Mouse (Mus musculus): Measurements from ENCODE around the gene Glb1. TPM values are rescaled to one million over a fixed set of nuclear protein-coding genes. Genes with fewer than 3 reads are reported as not detected.

The Glb1 gene
- total and polyA plus RNA-seq, 2 experiments from 2014 or later = 32.1 to 38.0 TPM

- peaks cover 13% of the 10 kb centered on the region for H3K36me3 ChIP-seq (ENCODE audit: insufficient read depth, low read length)
- DNase-seq (ENCODE audit: low spot score) = no peak
- H3K27ac ChIP-seq (ENCODE audit: low read depth, low read length) = no peak overlapping the region
- TF ChIP-seq CTCF (IDR thresholded peaks at IDR 0.05) = no peak
- H3K4me2 ChIP-seq (ENCODE audit: low read depth, low read length, poor library complexity, severe bottlenecking) = no peak overlapping the region
- no peak for ATAC-seq (ENCODE audit: low FRiP score)
- H3K4me1 ChIP-seq (ENCODE audit: insufficient read depth, low read length) = no peaks in the 10 kb centered on the region
- H3K9ac ChIP-seq (replicated peaks; ENCODE audit: low read length, poor library complexity, severe bottlenecking) = no peak overlapping the region
- 92% methylated on average over 12 of the region's 12 CpGs for WGBS
- no peaks in the 10 kb centered on the region for H3K27me3 ChIP-seq (ENCODE audit: insufficient read depth, low read length)
- no peaks in the 10 kb centered on the region for H3K9me3 ChIP-seq (ENCODE audit: low read length)
- H3K4me3 ChIP-seq (ENCODE audit: low read depth, low read length) = no peak overlapping the region
These were observed 13.0 kb downstream of the Glb1 start for GRCm38 (mm10) chr9:114413866-114414265.

GRCm38 (mm10) chr9:114415701-114416100 lies 14.8 kb downstream of the Glb1 start:
- ATAC-seq (ENCODE audit: low FRiP score) = no peak
- H3K36me3 ChIP-seq (ENCODE audit: insufficient read depth, low read length) = no peaks in the 10 kb centered on the region
- H3K9me3 ChIP-seq (ENCODE audit: low read length) = no peaks in the 10 kb centered on the region
- peak; percentile 90 for TF ChIP-seq CTCF (IDR thresholded peaks at IDR 0.05)
- no peak overlapping the region for H3K27ac ChIP-seq (ENCODE audit: low read depth, low read length)
- no peak overlapping the region for H3K4me2 ChIP-seq (ENCODE audit: low read depth, low read length, poor library complexity, severe bottlenecking)
- no peak overlapping the region for H3K4me3 ChIP-seq (ENCODE audit: low read depth, low read length)
- no peaks in the 10 kb centered on the region for H3K4me1 ChIP-seq (ENCODE audit: insufficient read depth, low read length)
- no peaks in the 10 kb centered on the region for H3K27me3 ChIP-seq (ENCODE audit: insufficient read depth, low read length)
- H3K9ac ChIP-seq (replicated peaks; ENCODE audit: low read length, poor library complexity, severe bottlenecking) = no peak overlapping the region
- peak; percentile 72 for DNase-seq (ENCODE audit: low spot score)
- 24% methylated on average over 11 of the region's 11 CpGs for WGBS

- no peak overlapping the region for H3K27ac ChIP-seq (ENCODE audit: low read depth, low read length)
- no peaks in the 10 kb centered on the region for H3K9me3 ChIP-seq (ENCODE audit: low read length)
- TF ChIP-seq CTCF (IDR thresholded peaks at IDR 0.05) = no peak
- H3K4me1 ChIP-seq (ENCODE audit: insufficient read depth, low read length) = no peaks in the 10 kb centered on the region
- H3K4me2 ChIP-seq (ENCODE audit: low read depth, low read length, poor library complexity, severe bottlenecking) = no peak overlapping the region
- WGBS = 96% methylated on average over 21 of the region's 21 CpGs
- ATAC-seq (ENCODE audit: low FRiP score) (no peak), DNase-seq (ENCODE audit: low spot score) (no peak)
- H3K4me3 ChIP-seq (ENCODE audit: low read depth, low read length) = no peak overlapping the region
- no peaks in the 10 kb centered on the region for H3K36me3 ChIP-seq (ENCODE audit: insufficient read depth, low read length)
- H3K9ac ChIP-seq (replicated peaks; ENCODE audit: low read length, poor library complexity, severe bottlenecking) = no peak overlapping the region
- H3K27me3 ChIP-seq (ENCODE audit: insufficient read depth, low read length) = no peaks in the 10 kb centered on the region
These were observed 16.0 kb downstream of the Glb1 start for GRCm38 (mm10) chr9:114416646-114417517.

GRCm38 (mm10) chr9:114418187-114418586 lies 17.3 kb downstream of the Glb1 start:
- Histone ChIP-seq H3K9me3 (ENCODE audit: low read length) (no peaks in the 10 kb centered on the region), H3K4me2 (ENCODE audit: low read depth, low read length, poor library complexity, severe bottlenecking) (no peak overlapping the region), H3K27me3 (ENCODE audit: insufficient read depth, low read length) (no peaks in the 10 kb centered on the region), H3K27ac (ENCODE audit: low read depth, low read length) (no peak overlapping the region), H3K4me3 (ENCODE audit: low read depth, low read length) (no peak overlapping the region), H3K4me1 (ENCODE audit: insufficient read depth, low read length) (no peaks in the 10 kb centered on the region), H3K36me3 (ENCODE audit: insufficient read depth, low read length) (0 out of 2 replicates have a peak, but pooled peaks cover 4% of the 10 kb centered on the region), H3K9ac (replicated peaks; ENCODE audit: low read length, poor library complexity, severe bottlenecking) (no peak overlapping the region)
- WGBS = 87% methylated on average over 7 of the region's 7 CpGs
- peak; percentile 51 for DNase-seq (ENCODE audit: low spot score)
- peak; percentile 69 for TF ChIP-seq CTCF (IDR thresholded peaks at IDR 0.05)
- no peak for ATAC-seq (ENCODE audit: low FRiP score)

GRCm38 (mm10) chr9:114420443-114420842 lies 19.6 kb downstream of the Glb1 start:
- no peak overlapping the region for H3K27ac ChIP-seq (ENCODE audit: low read depth, low read length)
- no peak for DNase-seq (ENCODE audit: low spot score)
- peaks cover 11% of the 10 kb centered on the region for H3K36me3 ChIP-seq (ENCODE audit: insufficient read depth, low read length)
- ATAC-seq (ENCODE audit: low FRiP score) = no peak
- H3K4me3 ChIP-seq (ENCODE audit: low read depth, low read length) = no peak overlapping the region
- no peaks in the 10 kb centered on the region for H3K27me3 ChIP-seq (ENCODE audit: insufficient read depth, low read length)
- no peak for TF ChIP-seq CTCF (IDR thresholded peaks at IDR 0.05)
- no peak overlapping the region for H3K4me2 ChIP-seq (ENCODE audit: low read depth, low read length, poor library complexity, severe bottlenecking)
- no peaks in the 10 kb centered on the region for H3K4me1 ChIP-seq (ENCODE audit: insufficient read depth, low read length)
- H3K9ac ChIP-seq (replicated peaks; ENCODE audit: low read length, poor library complexity, severe bottlenecking) = no peak overlapping the region
- no peaks in the 10 kb centered on the region for H3K9me3 ChIP-seq (ENCODE audit: low read length)
- WGBS = 75% methylated on average over 8 of the region's 8 CpGs

- DNase-seq (ENCODE audit: low spot score) (no peak), ATAC-seq (ENCODE audit: low FRiP score) (no peak)
- no peak overlapping the region for H3K27ac ChIP-seq (ENCODE audit: low read depth, low read length)
- no peaks in the 10 kb centered on the region for H3K9me3 ChIP-seq (ENCODE audit: low read length)
- TF ChIP-seq CTCF (IDR thresholded peaks at IDR 0.05) = peak; percentile 34
- WGBS = 72% methylated on average over 3 of the region's 3 CpGs
- H3K36me3 ChIP-seq (ENCODE audit: insufficient read depth, low read length) = peaks cover 16% of the 10 kb centered on the region
- H3K4me3 ChIP-seq (ENCODE audit: low read depth, low read length) = no peak overlapping the region
- H3K9ac ChIP-seq (replicated peaks; ENCODE audit: low read length, poor library complexity, severe bottlenecking) = no peak overlapping the region
- no peak overlapping the region for H3K4me2 ChIP-seq (ENCODE audit: low read depth, low read length, poor library complexity, severe bottlenecking)
- no peaks in the 10 kb centered on the region for H3K27me3 ChIP-seq (ENCODE audit: insufficient read depth, low read length)
- no peaks in the 10 kb centered on the region for H3K4me1 ChIP-seq (ENCODE audit: insufficient read depth, low read length)
These were observed 20.2 kb downstream of the Glb1 start for GRCm38 (mm10) chr9:114421045-114421444.

All from midbrain, postnatal 0 days (tissue).